Mouse (Mus musculus): ENCODE measurements around the gene Aplp2. TPM values are rescaled to one million over a fixed set of nuclear protein-coding genes. Genes with fewer than 3 reads are reported as not detected.

Aplp2 gene
- polyA plus RNA-seq, 1 experiment from 2014 or later: 292 TPM

- ATAC-seq (ENCODE audit: insufficient number of reproducible peaks, insufficient read depth, low FRiP score, low read depth): no peak
- no peaks in the 10 kb centered on the region for H3K36me3 ChIP-seq (ENCODE audit: control insufficient read depth, insufficient read depth, low read length)
- H3K9ac ChIP-seq (replicated peaks; ENCODE audit: low read depth, low read length): no peak overlapping the region
- H3K4me3 ChIP-seq (ENCODE audit: low read depth, low read length): no peak overlapping the region
- no peaks in the 10 kb centered on the region for H3K9me3 ChIP-seq (ENCODE audit: control insufficient read depth, low read depth, low read length)
- no peak overlapping the region for H3K27ac ChIP-seq (ENCODE audit: low read length)
- WGBS: 54% methylated on average over 2 of the region's 2 CpGs
- H3K4me2 ChIP-seq (replicated peaks; ENCODE audit: low read depth, low read length): no peak overlapping the region
- H3K4me1 ChIP-seq (ENCODE audit: control insufficient read depth, insufficient read depth, low read length): peaks cover 8% of the 10 kb centered on the region; the same call in 1 of the 2 replicates
- no peaks in the 10 kb centered on the region for H3K27me3 ChIP-seq (ENCODE audit: control insufficient read depth, insufficient read depth, low read length)
Observed at GRCm38 (mm10) chr9:31238526-31238925, 26.9 kb upstream of the Aplp2 start.

DNA sequence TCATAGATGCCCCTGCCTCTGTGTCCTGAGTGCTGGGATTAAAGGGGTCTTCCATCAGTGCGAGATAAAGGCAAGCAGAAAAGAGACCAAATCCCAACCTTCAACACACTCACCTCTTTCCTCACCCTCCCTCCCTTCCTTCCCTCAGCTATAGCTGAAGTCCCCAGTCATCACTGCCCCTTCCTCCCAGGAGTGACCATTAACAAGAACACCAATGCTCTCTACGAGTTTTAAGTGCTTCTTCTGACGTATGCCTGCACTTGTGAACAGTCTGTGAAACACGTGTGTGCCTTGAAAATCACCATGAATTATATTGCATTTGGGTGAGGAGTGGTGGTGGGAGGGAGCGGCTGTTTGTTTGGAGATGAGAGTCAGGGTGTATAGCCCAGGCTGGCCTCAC is 24.5 kb upstream of the Aplp2 start:
- Histone ChIP-seq H3K4me1 (ENCODE audit: control insufficient read depth, insufficient read depth, low read length) (peaks cover 8% of the 10 kb centered on the region; the same call in 1 of the 2 replicates), H3K27ac (ENCODE audit: low read length) (no peak overlapping the region), H3K27me3 (ENCODE audit: control insufficient read depth, insufficient read depth, low read length) (no peaks in the 10 kb centered on the region), H3K9me3 (ENCODE audit: control insufficient read depth, low read depth, low read length) (no peaks in the 10 kb centered on the region), H3K36me3 (ENCODE audit: control insufficient read depth, insufficient read depth, low read length) (no peaks in the 10 kb centered on the region), H3K9ac (replicated peaks; ENCODE audit: low read depth, low read length) (no peak overlapping the region), H3K4me3 (ENCODE audit: low read depth, low read length) (no peak overlapping the region), H3K4me2 (replicated peaks; ENCODE audit: low read depth, low read length) (no peak overlapping the region)
- ATAC-seq (ENCODE audit: insufficient number of reproducible peaks, insufficient read depth, low FRiP score, low read depth): no peak
- WGBS: 68% methylated on average over 5 of the region's 5 CpGs

DNA sequence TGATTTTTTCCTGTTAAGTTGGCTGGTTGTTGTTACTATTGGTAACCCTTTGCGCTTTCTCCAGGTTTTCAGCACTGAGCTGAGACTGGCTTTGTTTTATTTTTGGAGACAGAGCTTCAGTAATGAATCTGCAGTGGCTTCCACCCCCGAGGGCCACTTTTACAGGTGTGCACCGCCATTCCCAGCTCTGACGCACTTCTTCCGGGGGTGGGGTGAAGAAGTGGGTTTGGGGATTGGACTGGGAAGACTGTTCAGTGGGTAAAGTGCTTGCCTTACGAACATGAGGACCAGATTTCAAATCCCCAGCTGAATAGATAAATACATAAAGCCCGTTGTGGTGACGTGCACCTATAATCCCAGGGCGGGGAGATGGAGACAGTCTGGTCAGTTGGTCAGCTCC is 23.9 kb upstream of the Aplp2 start:
- H3K27me3 ChIP-seq (ENCODE audit: control insufficient read depth, insufficient read depth, low read length): no peaks in the 10 kb centered on the region
- no peak overlapping the region for H3K4me3 ChIP-seq (ENCODE audit: low read depth, low read length)
- H3K4me2 ChIP-seq (replicated peaks; ENCODE audit: low read depth, low read length): no peak overlapping the region
- H3K9ac ChIP-seq (replicated peaks; ENCODE audit: low read depth, low read length): no peak overlapping the region
- no peak overlapping the region for H3K27ac ChIP-seq (ENCODE audit: low read length)
- H3K9me3 ChIP-seq (ENCODE audit: control insufficient read depth, low read depth, low read length): no peaks in the 10 kb centered on the region
- H3K4me1 ChIP-seq (ENCODE audit: control insufficient read depth, insufficient read depth, low read length): peaks cover 8% of the 10 kb centered on the region; the same call in 1 of the 2 replicates
- no peak; the same call in 1 of the 2 replicates for ATAC-seq (ENCODE audit: insufficient number of reproducible peaks, insufficient read depth, low FRiP score, low read depth)
- 59% methylated on average over 9 of the region's 9 CpGs for WGBS
- no peaks in the 10 kb centered on the region for H3K36me3 ChIP-seq (ENCODE audit: control insufficient read depth, insufficient read depth, low read length)

DNA sequence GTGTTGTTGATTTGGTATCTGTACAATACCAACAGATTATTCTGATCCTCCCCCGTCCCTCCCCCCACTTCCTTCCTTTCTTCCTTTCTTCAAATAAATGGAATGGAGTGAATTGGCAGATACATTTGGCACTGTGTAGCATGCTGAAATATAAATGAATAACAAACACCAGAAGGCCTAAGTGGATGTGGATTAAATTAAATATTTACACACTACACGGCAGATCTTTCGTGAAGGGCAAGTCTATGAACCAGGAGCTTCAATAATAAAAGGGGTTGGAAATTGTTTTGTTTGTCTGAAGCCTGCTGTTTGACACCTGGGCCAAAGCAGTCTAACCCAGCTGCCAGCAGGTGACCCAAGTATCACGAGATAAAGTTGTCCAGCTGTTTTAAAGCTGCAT is 23.4 kb upstream of the Aplp2 start:
- Histone ChIP-seq H3K9ac (replicated peaks; ENCODE audit: low read depth, low read length) (no peak overlapping the region), H3K4me3 (ENCODE audit: low read depth, low read length) (no peak overlapping the region), H3K4me1 (ENCODE audit: control insufficient read depth, insufficient read depth, low read length) (peaks cover 8% of the 10 kb centered on the region; the same call in 1 of the 2 replicates), H3K27me3 (ENCODE audit: control insufficient read depth, insufficient read depth, low read length) (no peaks in the 10 kb centered on the region), H3K36me3 (ENCODE audit: control insufficient read depth, insufficient read depth, low read length) (no peaks in the 10 kb centered on the region), H3K27ac (ENCODE audit: low read length) (no peak overlapping the region), H3K9me3 (ENCODE audit: control insufficient read depth, low read depth, low read length) (no peaks in the 10 kb centered on the region), H3K4me2 (replicated peaks; ENCODE audit: low read depth, low read length) (no peak overlapping the region)
- ATAC-seq (ENCODE audit: insufficient number of reproducible peaks, insufficient read depth, low FRiP score, low read depth): peak; percentile 33; the same call in 1 of the 2 replicates
- 13% methylated on average over 4 of the region's 4 CpGs for WGBS

DNA sequence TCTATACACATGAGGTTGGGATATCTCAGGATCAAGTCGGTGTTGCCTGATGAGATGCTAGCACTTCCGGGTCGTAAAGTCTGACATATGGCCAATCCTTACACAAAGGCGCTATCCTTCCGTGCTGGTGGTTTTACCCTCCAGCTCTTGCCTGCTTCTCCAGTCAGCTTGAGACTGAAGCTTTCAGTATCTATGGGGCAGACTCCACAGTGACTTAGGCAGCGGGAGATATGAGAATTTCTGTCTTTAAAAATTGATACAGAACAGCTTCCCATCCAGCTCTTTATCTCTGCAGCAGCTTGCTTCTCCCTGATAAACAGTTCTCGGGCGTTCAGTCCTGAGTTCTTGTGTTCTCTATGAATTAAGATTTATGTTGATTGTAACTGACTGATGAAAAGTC is 14.9 kb upstream of the Aplp2 start:
- Histone ChIP-seq H3K36me3 (ENCODE audit: control insufficient read depth, insufficient read depth, low read length) (no peaks in the 10 kb centered on the region), H3K4me1 (ENCODE audit: control insufficient read depth, insufficient read depth, low read length) (0 out of 2 replicates have a peak, but pooled peaks cover 3% of the 10 kb centered on the region), H3K27ac (ENCODE audit: low read length) (no peak overlapping the region), H3K9ac (replicated peaks; ENCODE audit: low read depth, low read length) (no peak overlapping the region), H3K27me3 (ENCODE audit: control insufficient read depth, insufficient read depth, low read length) (no peaks in the 10 kb centered on the region), H3K4me3 (ENCODE audit: low read depth, low read length) (no peak overlapping the region), H3K4me2 (replicated peaks; ENCODE audit: low read depth, low read length) (no peak overlapping the region), H3K9me3 (ENCODE audit: control insufficient read depth, low read depth, low read length) (no peaks in the 10 kb centered on the region)
- WGBS: 80% methylated on average over 8 of the region's 8 CpGs
- no peak for ATAC-seq (ENCODE audit: insufficient number of reproducible peaks, insufficient read depth, low FRiP score, low read depth)

GRCm38 (mm10) chr9:31225808-31226207 is 14.2 kb upstream of the Aplp2 start:
- Histone ChIP-seq H3K27ac (ENCODE audit: low read length) (no peak overlapping the region), H3K4me2 (replicated peaks; ENCODE audit: low read depth, low read length) (no peak overlapping the region), H3K27me3 (ENCODE audit: control insufficient read depth, insufficient read depth, low read length) (no peaks in the 10 kb centered on the region), H3K4me1 (ENCODE audit: control insufficient read depth, insufficient read depth, low read length) (0 out of 2 replicates have a peak, but pooled peaks cover 3% of the 10 kb centered on the region), H3K36me3 (ENCODE audit: control insufficient read depth, insufficient read depth, low read length) (no peaks in the 10 kb centered on the region), H3K9ac (replicated peaks; ENCODE audit: low read depth, low read length) (no peak overlapping the region), H3K9me3 (ENCODE audit: control insufficient read depth, low read depth, low read length) (no peaks in the 10 kb centered on the region), H3K4me3 (ENCODE audit: low read depth, low read length) (no peak overlapping the region)
- WGBS: 84% methylated on average over 11 of the region's 11 CpGs
- ATAC-seq (ENCODE audit: insufficient number of reproducible peaks, insufficient read depth, low FRiP score, low read depth): no peak

GRCm38 (mm10) chr9:31223475-31223874 is 11.9 kb upstream of the Aplp2 start:
- H3K27ac ChIP-seq (ENCODE audit: low read length): no peak overlapping the region

GRCm38 (mm10) chr9:31221170-31221569 is 9.6 kb upstream of the Aplp2 start:
- H3K9me3 ChIP-seq (ENCODE audit: control insufficient read depth, low read depth, low read length): no peaks in the 10 kb centered on the region
- no peak overlapping the region for H3K27ac ChIP-seq (ENCODE audit: low read length)
- no peaks in the 10 kb centered on the region for H3K27me3 ChIP-seq (ENCODE audit: control insufficient read depth, insufficient read depth, low read length)
- H3K4me1 ChIP-seq (ENCODE audit: control insufficient read depth, insufficient read depth, low read length): no peaks in the 10 kb centered on the region
- no peak overlapping the region for H3K4me3 ChIP-seq (ENCODE audit: low read depth, low read length)
- ATAC-seq (ENCODE audit: insufficient number of reproducible peaks, insufficient read depth, low FRiP score, low read depth): no peak; the same call in 1 of the 2 replicates
- no peak overlapping the region for H3K4me2 ChIP-seq (replicated peaks; ENCODE audit: low read depth, low read length)
- 31% methylated on average over 10 of the region's 10 CpGs for WGBS
- H3K9ac ChIP-seq (replicated peaks; ENCODE audit: low read depth, low read length): no peak overlapping the region
- no peaks in the 10 kb centered on the region for H3K36me3 ChIP-seq (ENCODE audit: control insufficient read depth, insufficient read depth, low read length)

More at GRCm38 (mm10) chr9:31223475-31223874, 11.9 kb upstream of the Aplp2 start:
- H3K9ac ChIP-seq (replicated peaks; ENCODE audit: low read depth, low read length): no peak overlapping the region
- no peaks in the 10 kb centered on the region for H3K4me1 ChIP-seq (ENCODE audit: control insufficient read depth, insufficient read depth, low read length)
- ATAC-seq (ENCODE audit: insufficient number of reproducible peaks, insufficient read depth, low FRiP score, low read depth): peak; percentile 49; the same call in 1 of the 2 replicates
- WGBS: 55% methylated on average over 4 of the region's 4 CpGs
- no peaks in the 10 kb centered on the region for H3K27me3 ChIP-seq (ENCODE audit: control insufficient read depth, insufficient read depth, low read length)
- H3K4me2 ChIP-seq (replicated peaks; ENCODE audit: low read depth, low read length): no peak overlapping the region
- H3K4me3 ChIP-seq (ENCODE audit: low read depth, low read length): no peak overlapping the region
- H3K36me3 ChIP-seq (ENCODE audit: control insufficient read depth, insufficient read depth, low read length): no peaks in the 10 kb centered on the region
- no peaks in the 10 kb centered on the region for H3K9me3 ChIP-seq (ENCODE audit: control insufficient read depth, low read depth, low read length)

All from stomach, embryonic 14.5 days (tissue).